In genomic region chr11:118648369-118648768, GRCm38 (mm10) we compare ENCODE assay signal across 8 mouse cellular contexts.
A peak's percentile ranks its signal among the peaks of the same experiment; 100 is the strongest.
DNase-seq lines count a peak whose midpoint lies in the region; ATAC-seq and TF ChIP-seq lines count a peak whose summit lies in the region.

No protein-coding gene starts in this region.

- peak; percentile 77 for TF ChIP-seq CTCF in intestine, postnatal 0 days (IDR thresholded peaks at IDR 0.05; ENCODE audit: low read depth)
- TF ChIP-seq CTCF in stomach, postnatal 0 days (IDR thresholded peaks at IDR 0.05; ENCODE audit: low read depth): peak; percentile 69

- TF ChIP-seq EP300 in stomach, postnatal 0 days (optimal IDR thresholded peaks at IDR 0.05): no peak

- 20% methylated on average over 5 of the region's 5 CpGs for WGBS in intestine, postnatal 0 days
- 21% methylated on average over 5 of the region's 5 CpGs for WGBS in intestine, embryonic 16.5 days
- 19% methylated on average over 5 of the region's 5 CpGs for WGBS in embryonic facial prominence, embryonic 10.5 days
- WGBS in stomach, postnatal 0 days: 23% methylated on average over 5 of the region's 5 CpGs
- WGBS in forebrain, embryonic 15.5 days: 26% methylated on average over 5 of the region's 5 CpGs

- ATAC-seq in intestine, postnatal 0 days: peak; percentile 25; the same call in 1 of the 2 replicates
- ATAC-seq in intestine, embryonic 16.5 days: no peak
- ATAC-seq in stomach, postnatal 0 days (ENCODE audit: low FRiP score, low TSS enrichment): no peak
- no peak for ATAC-seq in forebrain, embryonic 15.5 days (replicated peaks)

- DNase-seq in 416B (ENCODE audit: low read depth): peak; percentile 9
- DNase-seq in adrenal gland, adult 2 months: peak; percentile 34
- peak; percentile 38 for DNase-seq in embryonic facial prominence, embryonic 10.5 days (ENCODE audit: low spot score)
- peak; percentile 67 to 88 for DNase-seq in kidney, postnatal 36 days
- peak; percentile 69 for DNase-seq in stomach, postnatal 0 days (ENCODE audit: low spot score)

- no peak overlapping the region for H3K27ac ChIP-seq in intestine, postnatal 0 days (ENCODE audit: low read depth, low read length)
- no peak overlapping the region for H3K27ac ChIP-seq in intestine, embryonic 16.5 days (ENCODE audit: low read length)
- no peak overlapping the region for H3K27ac ChIP-seq in embryonic facial prominence, embryonic 10.5 days (replicated peaks)
- no peak overlapping the region for H3K27ac ChIP-seq in stomach, postnatal 0 days (replicated peaks)
- no peak overlapping the region for H3K27ac ChIP-seq in forebrain, embryonic 15.5 days (replicated peaks)

- no peaks in the 10 kb centered on the region for H3K27me3 ChIP-seq in intestine, postnatal 0 days (replicated peaks; ENCODE audit: control insufficient read depth, insufficient read depth, low read length)
- no peaks in the 10 kb centered on the region; the same call in 1 of the 2 replicates for H3K27me3 ChIP-seq in intestine, embryonic 16.5 days (replicated peaks; ENCODE audit: control insufficient read depth, insufficient read depth, low read length)
- H3K27me3 ChIP-seq in embryonic facial prominence, embryonic 10.5 days (replicated peaks; ENCODE audit: low read depth, poor library complexity, severe bottlenecking): no peaks in the 10 kb centered on the region
- no peaks in the 10 kb centered on the region for H3K27me3 ChIP-seq in stomach, postnatal 0 days (ENCODE audit: control insufficient read depth, insufficient read depth, low read length)
- no peaks in the 10 kb centered on the region for H3K27me3 ChIP-seq in forebrain, embryonic 15.5 days

- H3K4me3 ChIP-seq in intestine, postnatal 0 days (ENCODE audit: low read depth, low read length): no peak overlapping the region
- no peak overlapping the region for H3K4me3 ChIP-seq in intestine, embryonic 16.5 days (ENCODE audit: low read length)
- no peak overlapping the region for H3K4me3 ChIP-seq in embryonic facial prominence, embryonic 10.5 days
- no peak overlapping the region for H3K4me3 ChIP-seq in stomach, postnatal 0 days (ENCODE audit: low read depth, low read length)
- H3K4me3 ChIP-seq in forebrain, embryonic 15.5 days: no peak overlapping the region

- H3K36me3 ChIP-seq in intestine, postnatal 0 days (ENCODE audit: control insufficient read depth, insufficient read depth): no peaks in the 10 kb centered on the region
- no peaks in the 10 kb centered on the region for H3K36me3 ChIP-seq in intestine, embryonic 16.5 days (ENCODE audit: control insufficient read depth, insufficient read depth, low read length)
- H3K36me3 ChIP-seq in embryonic facial prominence, embryonic 10.5 days (replicated peaks): no peaks in the 10 kb centered on the region
- H3K36me3 ChIP-seq in stomach, postnatal 0 days (ENCODE audit: control insufficient read depth, insufficient read depth, low read length): no peaks in the 10 kb centered on the region
- H3K36me3 ChIP-seq in forebrain, embryonic 15.5 days: no peaks in the 10 kb centered on the region

- no peak overlapping the region for H3K4me2 ChIP-seq in intestine, postnatal 0 days (replicated peaks; ENCODE audit: low read depth)
- H3K4me2 ChIP-seq in intestine, embryonic 16.5 days (ENCODE audit: low read depth, low read length): no peak overlapping the region
- no peak overlapping the region for H3K4me2 ChIP-seq in stomach, postnatal 0 days (replicated peaks; ENCODE audit: low read depth)
- no peak overlapping the region for H3K4me2 ChIP-seq in forebrain, embryonic 15.5 days (replicated peaks)

- H3K9ac ChIP-seq in intestine, postnatal 0 days (ENCODE audit: low read depth, low read length): no peak overlapping the region
- no peak overlapping the region for H3K9ac ChIP-seq in intestine, embryonic 16.5 days (ENCODE audit: low read depth, low read length)
- no peak overlapping the region for H3K9ac ChIP-seq in stomach, postnatal 0 days (ENCODE audit: low read length)
- H3K9ac ChIP-seq in forebrain, embryonic 15.5 days (replicated peaks): no peak overlapping the region

- H3K4me1 ChIP-seq in intestine, postnatal 0 days (replicated peaks; ENCODE audit: control insufficient read depth, insufficient read depth, low read length): no peaks in the 10 kb centered on the region
- H3K4me1 ChIP-seq in intestine, embryonic 16.5 days (ENCODE audit: control insufficient read depth, insufficient read depth, low read length): no peaks in the 10 kb centered on the region
- H3K4me1 ChIP-seq in embryonic facial prominence, embryonic 10.5 days: no peaks in the 10 kb centered on the region
- H3K4me1 ChIP-seq in stomach, postnatal 0 days (replicated peaks; ENCODE audit: control insufficient read depth, insufficient read depth): no peaks in the 10 kb centered on the region
- H3K4me1 ChIP-seq in forebrain, embryonic 15.5 days: peaks cover 13% of the 10 kb centered on the region; the same call in 1 of the 2 replicates

- H3K9me3 ChIP-seq in intestine, postnatal 0 days (ENCODE audit: control insufficient read depth): no peaks in the 10 kb centered on the region
- no peaks in the 10 kb centered on the region for H3K9me3 ChIP-seq in intestine, embryonic 16.5 days (ENCODE audit: control insufficient read depth, low read length)
- no peaks in the 10 kb centered on the region for H3K9me3 ChIP-seq in embryonic facial prominence, embryonic 10.5 days
- no peaks in the 10 kb centered on the region for H3K9me3 ChIP-seq in stomach, postnatal 0 days (ENCODE audit: control insufficient read depth, low read length)
- H3K9me3 ChIP-seq in forebrain, embryonic 15.5 days: no peaks in the 10 kb centered on the region

Comparison
In these comparisons a context has a peak if more than half of its experiments do, and no peak if none do; other contexts are left out.
1. DNase-seq: peak in every context shown above with its lines; median percentile 78 in kidney, postnatal 36 days; 69 in stomach, postnatal 0 days; 38 in embryonic facial prominence, embryonic 10.5 days; 34 in adrenal gland, adult 2 months; 9 in 416B.